Mouse (Mus musculus): Measurements from ENCODE around the gene B230118H07Rik.

- TF ChIP-seq CTCF (IDR thresholded peaks at IDR 0.05; ENCODE audit: borderline replicate concordance, extremely low read depth, insufficient read depth, insufficient read length) (peak; percentile 79), POLR2A (IDR thresholded peaks at IDR 0.05; ENCODE audit: borderline replicate concordance, extremely low read depth, insufficient read depth, insufficient read length, poor library complexity, severe bottlenecking) (no peak)
Observed at GRCm38 (mm10) chr2:101652921-101653597, 3.7 kb upstream of the B230118H07Rik start.

Measured in brain, embryonic 14.5 days (tissue).